Mouse (Mus musculus) embryonic facial prominence, embryonic 15.5 days (tissue): Measurements from ENCODE around the gene Vamp2. TPM values are rescaled to one million over a fixed set of nuclear protein-coding genes. Genes with fewer than 3 reads are reported as not detected.

Experiments
- ATAC-seq: fragments of 200-750 bp; cut with Nextera tagmentation; 2 replicates; pipeline ENCODE4 v1.8.0; 2017; ENCODE audit warnings: low read depth, moderate TSS enrichment; ENCODE audit not compliant: insufficient number of reproducible peaks, low FRiP score, low TSS enrichment
- H3K27ac ChIP-seq: fragments of 300-500 bp; sonication (generic); replicated peaks from 2 replicates; pipeline ENCODE4 v1.5.1; 2015; ENCODE audit warnings: mild to moderate bottlenecking, inconsistent platforms
- H3K27me3 ChIP-seq: fragments of 300-500 bp; sonication (generic); 2 replicates; pipeline ENCODE4 v1.6.1; 2015; ENCODE audit warnings: inconsistent platforms
- H3K36me3 ChIP-seq: fragments of 300-500 bp; sonication (generic); 2 replicates; pipeline ENCODE4 v1.6.1; 2015; ENCODE audit warnings: mild to moderate bottlenecking, inconsistent platforms
- H3K4me1 ChIP-seq: fragments of 300-500 bp; sonication (generic); 2 replicates; pipeline ENCODE4 v1.6.1; 2015; ENCODE audit warnings: inconsistent platforms
- H3K4me2 ChIP-seq: fragments of 300-500 bp; sonication (generic); replicated peaks from 2 replicates; pipeline ENCODE4 v1.6.1; 2015; ENCODE audit warnings: mild to moderate bottlenecking, inconsistent platforms
- H3K4me3 ChIP-seq: fragments of 300-500 bp; sonication (generic); replicated peaks from 2 replicates; pipeline ENCODE4 v1.5.1; 2015; ENCODE audit warnings: mild to moderate bottlenecking, inconsistent platforms
- H3K9ac ChIP-seq: fragments of 300-500 bp; sonication (generic); 2 replicates; pipeline ENCODE4 v1.6.1; 2015; ENCODE audit warnings: inconsistent platforms
- H3K9me3 ChIP-seq: fragments of 300-500 bp; sonication (generic); replicated peaks from 2 replicates; pipeline ENCODE4 v1.6.1; 2016; ENCODE audit warnings: inconsistent platforms
- whole genome bisulfite sequencing: fragments of 180-500 bp; shearing (Covaris S2); methylation state at CpG from one replicate; pipeline ENCODE4 v1.1.7; 2015; 5-methylcytosine and 5-hydroxymethylcytosine counted together
- polyA plus RNA-seq: library from polyadenylated mRNA; unstranded; fragments of >200 nt; fragmentation: Nextera tagmentation; extraction: Ambion mirVana; gene quantifications from 2 replicates; pipeline ENCODE4 v1.2.1, GENCODE M21; 2015

Gene Vamp2
- polyA plus RNA-seq, 1 experiment from 2014 or later: 149 TPM

DNA sequence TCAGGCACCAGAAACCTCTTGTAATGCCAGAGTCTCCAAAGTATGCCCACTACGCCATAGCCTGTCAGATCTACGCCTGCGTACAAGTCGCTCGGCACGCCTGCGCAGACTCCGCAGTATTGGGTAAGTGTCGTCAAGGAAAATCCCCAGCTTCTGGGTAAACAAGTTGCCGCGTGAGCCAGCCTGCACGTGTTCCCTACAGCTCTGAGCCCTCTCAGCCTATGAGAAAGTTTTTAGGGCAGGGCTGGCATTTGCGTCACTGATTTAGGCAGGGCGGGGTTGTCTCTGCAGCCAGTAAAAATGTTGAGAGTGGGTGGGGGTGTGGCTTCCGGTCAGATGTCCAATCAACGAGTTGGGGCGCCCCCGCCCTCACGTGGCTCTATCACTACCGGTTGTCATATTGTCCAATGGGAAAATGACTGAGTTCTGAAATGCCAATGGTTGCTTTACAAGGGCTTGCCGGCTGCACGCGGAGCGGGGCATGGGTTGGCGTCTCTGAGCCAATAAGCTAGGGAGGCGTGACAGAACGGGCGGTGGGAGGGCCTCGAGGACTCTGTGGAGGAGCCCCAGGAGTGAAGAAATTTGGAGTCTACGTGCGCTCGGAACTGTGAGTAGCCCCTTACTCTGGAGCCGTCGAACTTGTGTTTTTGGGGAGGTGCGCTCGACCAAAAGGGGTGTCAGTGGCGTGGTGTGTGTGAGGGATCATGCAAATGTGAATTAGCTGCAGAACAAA is 6.6 kb downstream of the Vamp2 start, which contains the start of gene Per1:
Per1 (plus strand) TSS at position 521 of the 733 bp plus-strand sequence.
- peak; percentile 92 for ATAC-seq
- under 1% methylated on average over 37 of the region's 37 CpGs for WGBS
- H3K4me1 ChIP-seq: peaks cover 45% of the 10 kb centered on the region
- no peaks in the 10 kb centered on the region for H3K9me3 ChIP-seq
- peak within 1 kb of the TSS; percentile 60 for H3K4me3 ChIP-seq
- H3K4me2 ChIP-seq: peak within 1 kb of the TSS; percentile 68
- H3K27me3 ChIP-seq: no peaks in the 10 kb centered on the region
- peak within 1 kb of the TSS; percentile 97 for H3K27ac ChIP-seq
- peaks cover 28% of the 10 kb centered on the region for H3K36me3 ChIP-seq
- H3K9ac ChIP-seq: peak within 1 kb of the TSS; percentile 59

DNA sequence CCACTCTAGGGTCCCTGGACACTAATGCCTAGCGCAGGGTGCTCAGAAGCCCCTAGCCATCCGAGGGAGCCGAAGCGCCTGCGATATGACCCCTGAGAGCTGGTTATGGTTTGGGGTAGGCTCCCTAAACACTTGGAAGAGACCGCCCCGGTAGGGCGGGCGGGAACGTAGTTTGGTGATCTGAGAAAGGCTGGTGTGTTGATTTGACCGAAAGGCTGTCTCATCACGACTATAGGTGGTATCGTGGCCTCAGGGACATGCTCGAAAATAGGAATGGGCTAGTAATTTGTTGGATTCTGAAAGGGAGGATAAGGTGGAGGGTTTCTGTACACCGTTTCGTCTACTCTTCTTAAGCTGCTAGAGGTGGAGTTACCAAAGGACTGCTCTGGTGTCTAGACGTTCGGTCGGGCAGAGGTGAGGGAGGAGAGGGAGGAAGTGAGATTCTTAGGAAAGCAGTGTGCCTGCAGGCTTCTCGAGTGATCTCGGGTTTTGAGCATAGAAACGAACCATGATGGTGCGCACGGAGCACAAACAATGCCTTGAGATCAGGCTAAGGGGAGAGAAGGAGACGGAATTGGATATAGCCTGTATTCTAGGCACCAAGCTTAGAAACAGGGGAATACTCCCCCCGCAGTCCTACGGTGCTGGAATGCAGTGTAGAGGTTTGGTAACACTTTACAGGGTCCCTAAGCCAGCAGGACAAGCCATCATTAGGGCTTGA is 7.4 kb downstream of the Vamp2 start:
- H3K9me3 ChIP-seq: no peaks in the 10 kb centered on the region
- peaks cover 23% of the 10 kb centered on the region for H3K36me3 ChIP-seq
- H3K4me2 ChIP-seq: peak overlapping the region; percentile 68
- no peaks in the 10 kb centered on the region for H3K27me3 ChIP-seq
- H3K4me1 ChIP-seq: peaks cover 45% of the 10 kb centered on the region
- peak overlapping the region; percentile 60 for H3K4me3 ChIP-seq
- no peak for ATAC-seq
- H3K9ac ChIP-seq: peak overlapping the region; percentile 59
- H3K27ac ChIP-seq: peak overlapping the region; percentile 97
- WGBS: under 1% methylated on average over 27 of the region's 27 CpGs

DNA sequence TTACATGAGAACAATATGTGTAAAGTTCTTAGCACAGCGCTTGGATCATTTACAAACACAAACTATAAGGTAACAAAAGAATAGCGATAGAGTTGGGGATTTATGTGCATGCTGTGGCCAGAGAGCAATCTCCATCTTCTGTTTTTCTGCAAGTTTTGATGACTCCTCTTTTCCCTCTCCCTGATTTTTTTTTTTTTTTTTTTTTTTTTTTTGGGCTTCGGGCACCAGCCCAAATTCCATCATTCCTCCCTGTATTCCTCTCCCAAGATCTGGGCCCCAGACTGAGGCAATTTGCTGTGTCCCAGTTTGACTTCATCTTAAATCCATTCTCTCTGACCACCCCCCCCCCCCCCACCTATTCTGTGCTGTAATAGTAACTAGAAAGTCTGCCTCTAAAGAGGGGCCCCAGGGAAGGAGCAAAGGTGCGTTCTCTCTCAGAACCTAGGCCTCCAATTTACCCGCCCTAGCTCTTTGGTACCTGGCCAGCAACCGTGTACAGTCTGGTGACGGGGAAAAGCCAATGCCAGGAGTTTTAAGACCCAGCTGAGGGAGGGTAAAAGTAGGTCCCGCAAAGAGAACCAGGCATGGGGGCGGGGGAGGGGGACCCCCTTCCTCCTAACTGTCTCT is 8.2 kb downstream of the Vamp2 start:
- Histone ChIP-seq H3K4me2 (peak overlapping the region; percentile 68), H3K9ac (peak overlapping the region; percentile 59), H3K4me1 (peaks cover 42% of the 10 kb centered on the region), H3K27me3 (no peaks in the 10 kb centered on the region), H3K9me3 (no peaks in the 10 kb centered on the region), H3K36me3 (peaks cover 24% of the 10 kb centered on the region), H3K27ac (peak overlapping the region; percentile 97), H3K4me3 (peak overlapping the region; percentile 60)
- ATAC-seq: no peak
- WGBS: 6% methylated on average over 9 of the region's 9 CpGs

DNA sequence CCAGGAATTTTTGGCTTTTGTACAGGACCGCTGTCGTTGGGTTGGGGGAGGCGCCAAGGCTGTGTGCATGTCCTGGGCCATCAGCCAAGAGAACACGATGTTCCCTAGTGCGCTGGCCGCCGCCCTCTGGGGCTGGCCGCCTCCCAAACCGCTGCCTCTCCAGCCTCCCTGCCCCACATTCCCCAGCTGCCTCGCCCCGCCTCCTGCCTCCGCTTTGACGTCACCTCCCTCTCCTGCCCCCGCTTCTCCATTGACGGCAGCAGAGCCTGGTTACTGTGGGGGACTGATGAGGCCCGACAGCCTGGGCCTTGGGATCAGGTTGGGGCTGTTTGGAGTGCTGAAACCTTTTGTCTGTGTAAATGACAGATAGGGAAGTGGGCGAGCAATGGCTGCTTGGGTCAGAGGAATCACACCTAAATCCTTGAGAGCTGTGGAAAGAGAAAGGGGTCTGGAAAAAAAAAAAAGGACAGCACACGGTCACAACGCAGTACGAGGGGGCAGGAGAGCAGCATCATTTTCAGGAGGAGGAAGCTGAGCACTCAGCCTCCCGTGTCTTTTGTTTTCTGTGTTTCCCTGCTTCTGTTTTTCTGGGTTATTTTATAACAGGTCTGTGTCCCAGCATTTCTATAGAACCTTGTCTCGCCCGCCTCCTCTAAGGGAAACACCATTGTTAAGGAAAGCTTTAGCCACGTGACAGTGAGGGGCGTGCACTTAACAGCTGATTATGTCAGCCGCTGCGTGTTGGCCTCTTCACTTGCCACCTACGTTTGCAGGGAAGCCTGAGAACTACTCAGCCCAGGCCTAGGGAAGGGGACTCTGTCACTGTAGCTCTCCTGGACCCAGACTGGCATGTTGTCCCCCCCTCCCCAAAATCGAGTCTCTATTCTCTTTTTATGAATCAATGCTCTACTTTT is 9.0 kb downstream of the Vamp2 start:
- H3K4me2 ChIP-seq: peak overlapping the region; percentile 68
- H3K9me3 ChIP-seq: no peaks in the 10 kb centered on the region
- H3K27me3 ChIP-seq: no peaks in the 10 kb centered on the region
- H3K4me1 ChIP-seq: peaks cover 40% of the 10 kb centered on the region
- ATAC-seq: peak; percentile 70
- WGBS: 3% methylated on average over 29 of the region's 29 CpGs
- H3K27ac ChIP-seq: peak overlapping the region; percentile 97
- peak overlapping the region; percentile 60 for H3K4me3 ChIP-seq
- H3K36me3 ChIP-seq: peaks cover 25% of the 10 kb centered on the region
- peak overlapping the region; percentile 12; the same call in 1 of the 2 replicates for H3K9ac ChIP-seq

DNA sequence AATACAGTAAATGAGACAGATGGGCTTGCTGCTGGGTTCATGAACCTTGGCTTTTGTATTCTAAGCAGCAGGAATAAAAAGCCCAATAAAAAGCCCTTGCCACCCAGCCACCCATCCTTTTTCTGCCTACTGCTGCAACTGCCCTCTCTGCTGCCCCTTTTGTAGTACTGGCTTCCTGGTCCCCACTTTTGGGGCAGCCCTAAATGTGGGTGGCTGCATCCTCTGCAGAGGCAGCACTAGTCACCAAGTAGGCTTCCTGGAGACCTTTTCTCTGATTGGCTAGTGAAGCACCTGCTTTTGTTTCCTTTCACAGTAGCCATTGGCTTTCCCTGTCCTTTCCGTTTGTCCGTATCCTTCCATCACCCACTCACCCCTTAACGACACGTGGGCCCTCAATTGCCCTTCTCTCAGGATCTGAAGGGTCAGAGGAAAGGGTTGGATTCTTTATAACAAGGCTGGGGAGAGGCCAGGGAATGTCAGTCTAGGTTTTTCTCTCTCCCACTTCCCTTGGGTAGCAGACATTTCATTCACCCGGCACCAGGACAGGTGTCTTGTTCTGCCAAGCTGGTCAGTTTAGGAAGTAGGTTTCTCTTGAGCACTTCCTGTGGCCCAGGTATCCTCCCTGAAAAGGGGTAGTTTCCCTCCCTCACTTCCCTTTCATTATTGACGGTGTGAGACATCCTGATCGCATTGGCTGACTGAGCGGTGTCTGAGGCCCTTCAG is 9.9 kb downstream of the Vamp2 start:
- H3K4me3 ChIP-seq: peak overlapping the region; percentile 60
- H3K4me1 ChIP-seq: peaks cover 40% of the 10 kb centered on the region
- H3K4me2 ChIP-seq: peak overlapping the region; percentile 68
- H3K9me3 ChIP-seq: no peaks in the 10 kb centered on the region
- H3K9ac ChIP-seq: no peak overlapping the region
- no peaks in the 10 kb centered on the region for H3K27me3 ChIP-seq
- peaks cover 28% of the 10 kb centered on the region for H3K36me3 ChIP-seq
- ATAC-seq: no peak
- H3K27ac ChIP-seq: peak overlapping the region; percentile 97
- 24% methylated on average over 8 of the region's 8 CpGs for WGBS

DNA sequence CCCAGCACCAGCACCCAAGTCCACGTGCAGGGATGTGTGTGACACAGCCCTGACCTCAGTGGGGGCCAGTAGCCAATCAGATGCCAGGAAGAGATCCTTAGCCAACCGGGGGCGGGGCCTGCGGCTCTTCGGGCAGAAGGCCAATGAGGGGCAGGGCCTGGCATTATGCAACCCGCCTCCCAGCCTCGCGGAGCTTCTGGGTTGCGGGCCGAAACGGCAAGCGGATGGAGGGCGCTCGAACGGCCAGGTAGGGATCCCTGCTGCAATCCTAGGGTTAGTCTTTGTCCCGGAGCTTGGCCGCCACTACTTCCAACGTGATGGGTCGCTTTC is 10.4 kb downstream of the Vamp2 start:
- no peaks in the 10 kb centered on the region for H3K27me3 ChIP-seq
- peaks cover 40% of the 10 kb centered on the region for H3K4me1 ChIP-seq
- no peak for ATAC-seq
- 0% methylated on average over 19 of the region's 19 CpGs for WGBS
- H3K9ac ChIP-seq: peak overlapping the region; percentile 53
- H3K27ac ChIP-seq: peak overlapping the region; percentile 97
- peaks cover 34% of the 10 kb centered on the region for H3K36me3 ChIP-seq
- H3K4me3 ChIP-seq: peak overlapping the region; percentile 60
- H3K4me2 ChIP-seq: peak overlapping the region; percentile 68
- H3K9me3 ChIP-seq: no peaks in the 10 kb centered on the region

DNA sequence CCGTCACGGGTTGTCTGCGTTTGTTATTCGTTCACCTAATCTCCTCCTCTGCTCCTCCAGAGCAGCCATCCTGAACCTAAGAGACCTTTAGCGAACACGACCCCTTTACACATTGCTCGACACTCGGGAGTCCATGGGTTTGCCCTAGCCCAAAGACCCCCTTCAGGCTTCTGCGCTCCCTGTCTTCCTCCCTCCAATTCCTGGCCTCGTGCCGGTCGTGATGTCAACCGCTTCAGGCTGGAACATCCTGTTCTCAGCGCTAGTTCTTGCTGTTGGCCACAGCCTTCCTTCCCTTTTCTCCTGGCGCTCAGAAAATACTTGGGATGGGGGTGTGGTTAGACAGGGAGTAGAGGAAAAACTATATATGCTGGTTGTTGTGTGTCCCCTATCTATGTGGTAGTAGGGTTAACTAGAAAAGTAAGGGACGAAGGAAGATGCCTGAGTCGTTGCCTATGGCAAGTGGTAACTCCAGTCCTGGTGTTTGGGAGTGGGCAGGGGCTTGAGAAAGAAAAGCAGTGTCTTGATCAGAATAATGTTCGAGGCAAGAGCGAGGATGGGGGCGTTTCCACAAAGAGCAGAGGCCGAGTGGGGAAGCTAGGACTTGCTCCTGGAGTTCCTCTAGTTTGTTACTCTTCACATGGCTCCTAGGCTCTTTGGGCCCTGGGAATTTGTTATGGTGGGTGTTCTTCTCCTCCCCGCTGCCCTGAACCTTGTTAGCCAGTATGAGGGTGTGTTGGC is 11.1 kb downstream of the Vamp2 start:
- peaks cover 40% of the 10 kb centered on the region for H3K36me3 ChIP-seq
- no peak for ATAC-seq
- peak overlapping the region; percentile 53 for H3K9ac ChIP-seq
- no peaks in the 10 kb centered on the region for H3K27me3 ChIP-seq
- H3K4me1 ChIP-seq: peaks cover 36% of the 10 kb centered on the region
- whole genome bisulfite sequencing: under 1% methylated on average over 22 of the region's 22 CpGs
- peak overlapping the region; percentile 60 for H3K4me3 ChIP-seq
- no peaks in the 10 kb centered on the region for H3K9me3 ChIP-seq
- peak overlapping the region; percentile 68 for H3K4me2 ChIP-seq
- peak overlapping the region; percentile 97 for H3K27ac ChIP-seq

DNA sequence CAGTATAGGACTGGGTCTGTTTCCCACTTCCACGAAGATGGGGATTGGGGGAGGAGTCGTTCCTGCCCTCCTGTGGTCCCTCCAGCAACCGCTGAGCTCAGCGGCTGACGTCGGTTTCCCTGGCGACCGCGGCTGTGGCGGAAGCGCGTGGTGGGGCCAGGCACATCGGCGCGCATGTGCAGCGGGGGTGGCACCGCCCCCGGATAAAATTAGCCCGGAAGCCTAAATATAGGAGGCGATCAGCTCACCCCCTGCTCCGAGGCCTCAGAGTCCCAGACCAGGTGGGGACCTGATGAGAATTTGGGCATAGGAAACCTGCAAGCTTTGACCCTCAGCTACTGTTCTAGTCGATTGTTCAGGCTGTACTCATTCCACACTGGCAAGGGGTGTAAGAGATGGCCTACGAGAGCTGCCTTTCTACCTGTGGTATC is 11.6 kb downstream of the Vamp2 start:
- Histone ChIP-seq H3K4me1 (peaks cover 34% of the 10 kb centered on the region), H3K4me3 (peak overlapping the region; percentile 60), H3K4me2 (peak overlapping the region; percentile 68), H3K36me3 (peaks cover 46% of the 10 kb centered on the region), H3K27me3 (no peaks in the 10 kb centered on the region), H3K9me3 (no peaks in the 10 kb centered on the region), H3K9ac (peak overlapping the region; percentile 53), H3K27ac (peak overlapping the region; percentile 97)
- WGBS: under 1% methylated on average over 23 of the region's 23 CpGs
- ATAC-seq: peak; percentile 9

DNA sequence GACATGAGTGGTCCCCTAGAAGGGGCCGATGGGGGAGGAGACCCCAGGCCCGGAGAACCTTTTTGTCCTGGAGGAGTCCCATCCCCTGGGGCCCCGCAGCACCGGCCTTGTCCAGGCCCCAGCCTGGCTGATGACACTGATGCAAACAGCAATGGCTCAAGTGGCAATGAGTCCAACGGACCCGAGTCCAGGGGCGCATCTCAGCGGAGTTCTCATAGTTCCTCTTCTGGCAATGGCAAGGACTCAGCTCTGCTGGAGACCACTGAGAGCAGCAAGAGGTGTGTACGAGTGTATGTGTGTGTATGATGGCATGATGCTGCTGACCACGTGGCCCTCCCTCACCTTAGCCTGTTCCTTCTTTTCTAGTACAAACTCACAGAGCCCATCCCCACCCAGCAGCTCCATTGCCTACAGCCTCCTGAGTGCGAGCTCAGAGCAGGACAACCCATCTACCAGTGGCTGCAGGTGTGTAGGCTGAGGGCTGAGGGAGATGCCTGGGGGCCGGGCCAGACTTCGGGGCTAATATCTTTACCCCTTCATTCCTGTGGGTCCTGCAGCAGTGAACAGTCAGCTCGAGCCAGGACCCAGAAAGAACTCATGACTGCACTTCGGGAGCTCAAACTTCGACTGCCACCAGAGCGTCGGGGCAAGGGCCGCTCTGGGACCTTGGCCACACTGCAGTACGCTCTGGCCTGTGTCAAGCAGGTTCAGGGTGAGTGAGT is 12.5 kb downstream of the Vamp2 start:
- peak overlapping the region; percentile 97 for H3K27ac ChIP-seq
- 89% methylated on average over 20 of the region's 20 CpGs for WGBS

More for the DNA sequence above, 12.5 kb downstream of the Vamp2 start:
- peak overlapping the region; percentile 7 for H3K9ac ChIP-seq
- H3K4me3 ChIP-seq: peak overlapping the region; percentile 60; the same call in 1 of the 2 replicates
- peaks cover 54% of the 10 kb centered on the region for H3K36me3 ChIP-seq
- no peak for ATAC-seq
- peak overlapping the region; percentile 68 for H3K4me2 ChIP-seq
- peaks cover 34% of the 10 kb centered on the region for H3K4me1 ChIP-seq
- H3K9me3 ChIP-seq: no peaks in the 10 kb centered on the region
- no peaks in the 10 kb centered on the region for H3K27me3 ChIP-seq
